ENCODE assay signal across 11 mouse cellular contexts in genomic region chr14:105902807-105903206, GRCm38 (mm10). TPM values are rescaled to one million over a fixed set of nuclear protein-coding genes. Genes with fewer than 3 reads are reported as not detected.
DNase-seq lines count a peak whose midpoint lies in the region; ATAC-seq and TF ChIP-seq lines count a peak whose summit lies in the region.
"Had no signal": no experiment of that assay in that cellular context is flagged by ENCODE, and none has a peak within 500 bp of the region (broad histone marks: within the 10 kb centered on the region; RNA-seq: fewer than 3 reads in every experiment).

No protein-coding gene starts in this region.

- H3K4me3 ChIP-seq in lung, adult 2 months (replicated peaks; ENCODE audit: extremely low read depth, low read depth, low read length), result no peak overlapping the region
- H3K4me3 ChIP-seq: heart, embryonic 13.5 days; megakaryocyte, embryonic 14.5 days had no signal

- DNase-seq in cerebellum, adult 18-20 months, result peak; percentile 39 to 60
- peak; percentile 38 for DNase-seq in lung, adult 2 months
- DNase-seq in lung, postnatal 25 days (ENCODE audit: low spot score), result no peak
- peak; percentile 56 for DNase-seq in c-Kit-positive CD71-positive TER-119-negative erythroid progenitor cells, embryonic 14.5 days (ENCODE audit: low read depth)
- DNase-seq in lung, postnatal 14 days, result peak; percentile 58
- peak; percentile 19 to 72 for DNase-seq in thymus, postnatal 10 days (ENCODE audit: low spot score in 2 of 2)
- DNase-seq in left cerebral cortex, adult 11 months (ENCODE audit: low spot score), result no peak

- TF ChIP-seq CTCF in lung, adult 2 months (IDR thresholded peaks at IDR 0.05; ENCODE audit: insufficient read depth, low read length), result peak; percentile 74

- no peak for TF ChIP-seq POLR2A in lung, adult 2 months (IDR thresholded peaks at IDR 0.05; ENCODE audit: borderline replicate concordance, extremely low read depth, low read depth, low read length)

- ATAC-seq in cerebellum, adult (ENCODE audit: insufficient number of reproducible peaks, low FRiP score, low TSS enrichment), result no peak

- WGBS in lung, adult 2 months, result 86% methylated on average over 7 of the region's 7 CpGs

- H3K4me1 ChIP-seq in lung, adult 2 months (ENCODE audit: control insufficient read depth, insufficient read depth, low read length), result peaks cover 5% of the 10 kb centered on the region

RNA-seq across cellular contexts. Expression of gene Spry2, which starts 6.2 kb away (rescaled TPM):
- polyA plus RNA-seq in lung, adult 2 months (2012; rRNA removed), result 27.3 and 27.8 TPM in 2 replicates
- polyA plus RNA-seq: G1E had no signal

Comparison
In these comparisons a context has a peak if more than half of its experiments do, and no peak if none do; other contexts are left out.
1. DNase-seq: peak in cerebellum, adult 18-20 months (2 of 2), lung, adult 2 months (single experiment), c-Kit-positive CD71-positive TER-119-negative erythroid progenitor cells, embryonic 14.5 days (single experiment), lung, postnatal 14 days (single experiment) and thymus, postnatal 10 days (2 of 2); none in lung, postnatal 25 days (single experiment) and left cerebral cortex, adult 11 months (single experiment).